Mouse (Mus musculus): Measurements from ENCODE around the gene Polr2e. TPM values are rescaled to one million over a fixed set of nuclear protein-coding genes. Genes with fewer than 3 reads are reported as not detected.

The Polr2e gene
- 220 TPM in 2 replicates for polyA plus RNA-seq (2014; fragmentation: Nextera tagmentation; extraction: Ambion mirVana)

GRCm38 (mm10) chr10:80039559-80039979, at the start of gene Polr2e:
Polr2e (minus strand) TSS chr10:80039795.
- peaks cover 37% of the 10 kb centered on the region for H3K36me3 ChIP-seq (ENCODE audit: control insufficient read depth, insufficient read depth, low read length)
- H3K27ac ChIP-seq (ENCODE audit: low read length): 0 out of 2 replicates have a peak within 1 kb of the TSS, but pooled peaks have one; percentile 12
- H3K9ac ChIP-seq (replicated peaks; ENCODE audit: low read depth, low read length): peak within 1 kb of the TSS; percentile 74
- peak within 1 kb of the TSS; percentile 79 for H3K4me2 ChIP-seq (replicated peaks; ENCODE audit: low read depth, low read length)
- ATAC-seq (ENCODE audit: insufficient number of reproducible peaks, insufficient read depth, low FRiP score, low read depth): peak; percentile 97
- H3K27me3 ChIP-seq (ENCODE audit: control insufficient read depth, insufficient read depth, low read length): no peaks in the 10 kb centered on the region
- peaks cover 9% of the 10 kb centered on the region; the same call in 1 of the 2 replicates for H3K4me1 ChIP-seq (ENCODE audit: control insufficient read depth, insufficient read depth, low read length)
- WGBS: 1% methylated on average over 40 of the region's 40 CpGs
- no peaks in the 10 kb centered on the region for H3K9me3 ChIP-seq (ENCODE audit: control insufficient read depth, low read depth, low read length)
- peak within 1 kb of the TSS; percentile 86 for H3K4me3 ChIP-seq (ENCODE audit: low read depth, low read length)

- no peak overlapping the region for H3K27ac ChIP-seq (ENCODE audit: low read length)
- no peaks in the 10 kb centered on the region; the same call in 1 of the 2 replicates for H3K4me1 ChIP-seq (ENCODE audit: control insufficient read depth, insufficient read depth, low read length)
- WGBS: 46% methylated on average over 4 of the region's 4 CpGs
- no peak for ATAC-seq (ENCODE audit: insufficient number of reproducible peaks, insufficient read depth, low FRiP score, low read depth)
- H3K9me3 ChIP-seq (ENCODE audit: control insufficient read depth, low read depth, low read length): no peaks in the 10 kb centered on the region
- H3K4me2 ChIP-seq (replicated peaks; ENCODE audit: low read depth, low read length): no peak overlapping the region
- H3K36me3 ChIP-seq (ENCODE audit: control insufficient read depth, insufficient read depth, low read length): peaks cover 4% of the 10 kb centered on the region; the same call in 1 of the 2 replicates
- no peak overlapping the region for H3K9ac ChIP-seq (replicated peaks; ENCODE audit: low read depth, low read length)
- H3K27me3 ChIP-seq (ENCODE audit: control insufficient read depth, insufficient read depth, low read length): no peaks in the 10 kb centered on the region
- H3K4me3 ChIP-seq (ENCODE audit: low read depth, low read length): no peak overlapping the region
These were observed 49.6 kb upstream of the Polr2e start for GRCm38 (mm10) chr10:80089146-80089545.

DNA sequence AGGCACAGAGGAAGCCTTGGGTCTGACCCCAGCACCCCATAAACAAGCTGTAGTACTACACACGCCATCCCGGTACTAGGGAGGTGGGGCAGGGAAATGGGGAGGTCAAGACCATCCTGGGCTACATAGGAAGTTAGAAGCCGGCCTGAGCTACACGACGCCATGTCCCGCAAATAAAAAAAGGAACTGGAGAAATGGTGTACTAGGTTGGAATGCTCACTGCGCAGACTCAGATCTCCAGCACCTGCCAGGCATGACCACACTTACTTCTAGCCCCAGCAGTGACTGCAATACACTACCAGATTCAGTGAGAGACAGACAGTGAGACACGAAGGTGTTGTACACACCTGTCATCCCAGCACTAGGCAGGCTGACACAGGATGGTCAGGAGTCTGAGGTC, 47.9 kb upstream of the Polr2e start:
- H3K9me3 ChIP-seq (ENCODE audit: control insufficient read depth, low read depth, low read length): no peaks in the 10 kb centered on the region
- no peak for ATAC-seq (ENCODE audit: insufficient number of reproducible peaks, insufficient read depth, low FRiP score, low read depth)
- peaks cover 6% of the 10 kb centered on the region; the same call in 1 of the 2 replicates for H3K36me3 ChIP-seq (ENCODE audit: control insufficient read depth, insufficient read depth, low read length)
- H3K9ac ChIP-seq (replicated peaks; ENCODE audit: low read depth, low read length): no peak overlapping the region
- no peak overlapping the region for H3K27ac ChIP-seq (ENCODE audit: low read length)
- H3K4me3 ChIP-seq (ENCODE audit: low read depth, low read length): no peak overlapping the region
- H3K4me2 ChIP-seq (replicated peaks; ENCODE audit: low read depth, low read length): no peak overlapping the region
- WGBS: 89% methylated on average over 8 of the region's 8 CpGs
- no peaks in the 10 kb centered on the region for H3K27me3 ChIP-seq (ENCODE audit: control insufficient read depth, insufficient read depth, low read length)
- H3K4me1 ChIP-seq (ENCODE audit: control insufficient read depth, insufficient read depth, low read length): no peaks in the 10 kb centered on the region; the same call in 1 of the 2 replicates

GRCm38 (mm10) chr10:80086847-80087246, 47.3 kb upstream of the Polr2e start:
- H3K4me2 ChIP-seq (replicated peaks; ENCODE audit: low read depth, low read length): no peak overlapping the region
- 68% methylated on average over 3 of the region's 3 CpGs for WGBS
- H3K27me3 ChIP-seq (ENCODE audit: control insufficient read depth, insufficient read depth, low read length): no peaks in the 10 kb centered on the region
- H3K27ac ChIP-seq (ENCODE audit: low read length): no peak overlapping the region
- H3K9me3 ChIP-seq (ENCODE audit: control insufficient read depth, low read depth, low read length): no peaks in the 10 kb centered on the region
- ATAC-seq (ENCODE audit: insufficient number of reproducible peaks, insufficient read depth, low FRiP score, low read depth): no peak
- H3K4me3 ChIP-seq (ENCODE audit: low read depth, low read length): no peak overlapping the region
- H3K9ac ChIP-seq (replicated peaks; ENCODE audit: low read depth, low read length): no peak overlapping the region
- peaks cover 10% of the 10 kb centered on the region; the same call in 1 of the 2 replicates for H3K36me3 ChIP-seq (ENCODE audit: control insufficient read depth, insufficient read depth, low read length)
- H3K4me1 ChIP-seq (ENCODE audit: control insufficient read depth, insufficient read depth, low read length): no peaks in the 10 kb centered on the region; the same call in 1 of the 2 replicates

DNA sequence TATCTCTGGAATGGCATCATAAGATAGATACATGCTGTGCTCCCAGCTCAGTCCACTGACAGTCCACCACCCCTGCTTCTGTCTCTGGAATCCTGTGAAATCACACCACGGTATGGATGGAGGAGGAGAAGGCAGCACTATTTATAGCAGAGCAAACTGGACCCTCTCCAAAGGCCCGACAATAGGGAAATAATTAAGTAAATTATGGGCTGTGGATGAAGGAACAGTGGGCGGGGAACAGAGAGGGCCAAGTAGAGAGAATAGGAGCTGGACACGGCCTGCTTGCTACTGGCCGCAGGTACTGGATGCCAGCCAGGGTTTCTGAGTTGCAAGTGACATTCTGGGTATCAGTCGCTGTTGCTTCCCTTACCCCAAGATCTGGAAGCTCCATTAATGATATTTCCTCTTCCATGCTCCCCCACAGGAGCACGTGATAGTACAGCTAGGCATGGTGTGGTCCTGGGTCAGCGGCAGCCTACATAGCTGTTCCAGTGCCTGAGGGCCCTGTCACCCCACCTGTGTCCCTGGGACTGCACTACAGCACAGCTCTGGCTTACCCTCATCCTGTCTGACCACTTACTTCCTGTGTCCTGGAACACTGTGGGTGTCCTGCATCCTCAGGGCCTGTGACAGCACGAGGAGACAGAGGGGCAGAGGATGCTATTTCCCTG, 45.4 kb upstream of the Polr2e start:
- Histone ChIP-seq H3K4me2 (replicated peaks; ENCODE audit: low read depth, low read length) (no peak overlapping the region), H3K36me3 (ENCODE audit: control insufficient read depth, insufficient read depth, low read length) (peaks cover 22% of the 10 kb centered on the region; the same call in 1 of the 2 replicates), H3K9ac (replicated peaks; ENCODE audit: low read depth, low read length) (no peak overlapping the region), H3K4me3 (ENCODE audit: low read depth, low read length) (no peak overlapping the region), H3K27me3 (ENCODE audit: control insufficient read depth, insufficient read depth, low read length) (no peaks in the 10 kb centered on the region), H3K4me1 (ENCODE audit: control insufficient read depth, insufficient read depth, low read length) (no peaks in the 10 kb centered on the region; the same call in 1 of the 2 replicates), H3K27ac (ENCODE audit: low read length) (no peak overlapping the region), H3K9me3 (ENCODE audit: control insufficient read depth, low read depth, low read length) (no peaks in the 10 kb centered on the region)
- ATAC-seq (ENCODE audit: insufficient number of reproducible peaks, insufficient read depth, low FRiP score, low read depth): no peak
- WGBS: 66% methylated on average over 9 of the region's 9 CpGs

- Histone ChIP-seq H3K27me3 (ENCODE audit: control insufficient read depth, insufficient read depth, low read length) (no peaks in the 10 kb centered on the region), H3K9ac (replicated peaks; ENCODE audit: low read depth, low read length) (no peak overlapping the region), H3K4me3 (ENCODE audit: low read depth, low read length) (no peak overlapping the region), H3K36me3 (ENCODE audit: control insufficient read depth, insufficient read depth, low read length) (peaks cover 22% of the 10 kb centered on the region), H3K9me3 (ENCODE audit: control insufficient read depth, low read depth, low read length) (no peaks in the 10 kb centered on the region), H3K27ac (ENCODE audit: low read length) (no peak overlapping the region), H3K4me2 (replicated peaks; ENCODE audit: low read depth, low read length) (no peak overlapping the region), H3K4me1 (ENCODE audit: control insufficient read depth, insufficient read depth, low read length) (no peaks in the 10 kb centered on the region; the same call in 1 of the 2 replicates)
- WGBS: 66% methylated on average over 3 of the region's 3 CpGs
- ATAC-seq (ENCODE audit: insufficient number of reproducible peaks, insufficient read depth, low FRiP score, low read depth): peak; percentile 63; the same call in 1 of the 2 replicates
These were observed 41.5 kb upstream of the Polr2e start for GRCm38 (mm10) chr10:80081075-80081474.

- H3K36me3 ChIP-seq (ENCODE audit: control insufficient read depth, insufficient read depth, low read length): peaks cover 22% of the 10 kb centered on the region
- peak; percentile 50 for ATAC-seq (ENCODE audit: insufficient number of reproducible peaks, insufficient read depth, low FRiP score, low read depth)
- WGBS: 78% methylated on average over 16 of the region's 16 CpGs
These were observed 40.9 kb upstream of the Polr2e start for GRCm38 (mm10) chr10:80080396-80081070.

GRCm38 (mm10) chr10:80078366-80078765, 38.8 kb upstream of the Polr2e start:
- Histone ChIP-seq H3K4me1 (ENCODE audit: control insufficient read depth, insufficient read depth, low read length) (0 out of 2 replicates have a peak, but pooled peaks cover 3% of the 10 kb centered on the region), H3K36me3 (ENCODE audit: control insufficient read depth, insufficient read depth, low read length) (peaks cover 18% of the 10 kb centered on the region), H3K9me3 (ENCODE audit: control insufficient read depth, low read depth, low read length) (no peaks in the 10 kb centered on the region), H3K27me3 (ENCODE audit: control insufficient read depth, insufficient read depth, low read length) (no peaks in the 10 kb centered on the region), H3K4me2 (replicated peaks; ENCODE audit: low read depth, low read length) (no peak overlapping the region), H3K27ac (ENCODE audit: low read length) (no peak overlapping the region), H3K4me3 (ENCODE audit: low read depth, low read length) (no peak overlapping the region), H3K9ac (replicated peaks; ENCODE audit: low read depth, low read length) (no peak overlapping the region)
- 77% methylated on average over 1 of the region's 1 CpGs for WGBS
- ATAC-seq (ENCODE audit: insufficient number of reproducible peaks, insufficient read depth, low FRiP score, low read depth): no peak

More at GRCm38 (mm10) chr10:80080396-80081070, 40.9 kb upstream of the Polr2e start:
- Histone ChIP-seq H3K4me3 (ENCODE audit: low read depth, low read length) (no peak overlapping the region), H3K27me3 (ENCODE audit: control insufficient read depth, insufficient read depth, low read length) (no peaks in the 10 kb centered on the region), H3K9me3 (ENCODE audit: control insufficient read depth, low read depth, low read length) (no peaks in the 10 kb centered on the region), H3K4me1 (ENCODE audit: control insufficient read depth, insufficient read depth, low read length) (no peaks in the 10 kb centered on the region; the same call in 1 of the 2 replicates), H3K27ac (ENCODE audit: low read length) (no peak overlapping the region), H3K4me2 (replicated peaks; ENCODE audit: low read depth, low read length) (no peak overlapping the region), H3K9ac (replicated peaks; ENCODE audit: low read depth, low read length) (no peak overlapping the region)

Data from stomach, embryonic 14.5 days (tissue).